Mouse (Mus musculus) bone marrow macrophage, adult 2 months (primary cell): ENCODE results near the gene Itga1.

Experiments
- CTCF ChIP-seq: IDR thresholded peaks from 2 replicates; pipeline ENCODE4 v1.5.1; 2012; ENCODE audit warnings: low read depth, mild to moderate bottlenecking, low read length, moderate library complexity
- POLR2A ChIP-seq: IDR thresholded peaks from 2 replicates; pipeline ENCODE4 v1.6.1; 2012; ENCODE audit warnings: mild to moderate bottlenecking, low read depth, low read length, borderline replicate concordance

DNA sequence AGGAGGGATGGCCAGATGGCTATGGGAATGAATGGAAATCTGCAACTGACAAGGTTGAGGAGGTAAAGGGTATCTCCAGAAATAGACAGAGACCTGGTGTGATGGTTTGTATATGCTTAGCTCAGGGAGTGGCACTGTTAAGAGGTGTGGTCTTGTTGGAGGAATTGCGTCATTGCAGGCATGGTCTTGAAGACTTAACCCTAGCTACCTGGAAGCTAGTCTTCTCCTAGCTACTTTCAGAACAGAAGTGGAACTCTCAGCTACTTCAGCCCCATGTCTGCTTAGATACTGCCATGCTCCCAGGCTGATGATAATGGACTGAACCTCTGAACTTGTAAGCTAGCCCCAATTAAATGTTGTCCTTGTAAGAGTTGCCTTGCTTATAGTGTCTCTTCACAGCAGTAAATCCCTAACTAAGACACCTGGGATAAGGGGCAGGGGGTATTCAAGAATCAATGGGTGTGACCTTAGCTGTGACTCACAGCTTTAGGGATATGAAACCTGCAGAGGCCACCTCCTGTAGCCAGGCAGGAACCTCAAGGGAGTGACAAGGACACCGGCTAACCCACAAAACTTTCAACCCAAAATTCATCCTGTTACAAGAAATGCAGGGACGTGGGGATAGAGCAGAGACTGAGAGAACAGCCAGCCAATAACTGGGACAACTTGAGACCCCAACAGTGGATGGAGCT is 15.3 kb upstream of the Itga1 start:
- TF ChIP-seq POLR2A (no peak), CTCF (no peak)
